Mouse (Mus musculus) CH12.LX (cell line): ENCODE measurements around the gene Acsbg1. TPM values are rescaled to one million over a fixed set of nuclear protein-coding genes. Genes with fewer than 3 reads are reported as not detected.
A peak's percentile ranks its signal among the peaks of the same experiment; 100 is the strongest.

Experiments used
- DNase-seq: peaks from one replicate; pipeline ENCODE4 v3.0.0-alpha.2; 2013; ENCODE audit errors: extremely low read depth
- H3K27ac ChIP-seq: 2 replicates; pipeline ENCODE4 v1.5.1; 2012; ENCODE audit warnings: low read depth, mild to moderate bottlenecking, control low read depth, moderate library complexity; ENCODE audit not compliant: insufficient read depth
- H3K27me3 ChIP-seq: replicated peaks from 2 replicates; pipeline ENCODE3; 2012; ENCODE audit warnings: inconsistent platforms
- H3K36me3 ChIP-seq, 2 experiments: replicated peaks in 1 of 2; 2 replicates each; pipeline versions ENCODE3 to v1.6.1; 2012; ENCODE audit warnings: inconsistent platforms in 1 of 2, low read length in 1 of 2, mild to moderate bottlenecking in 1 of 2, mixed read lengths in 1 of 2, moderate library complexity in 1 of 2; ENCODE audit not compliant: control insufficient read depth in 1 of 2, insufficient read depth in 1 of 2
- H3K4me1 ChIP-seq, 2 experiments: 2 replicates each; pipeline ENCODE4 v1.6.1; 2012; ENCODE audit warnings: inconsistent platforms in 1 of 2, moderate library complexity in 1 of 2; ENCODE audit not compliant: insufficient read depth in 2 of 2, control insufficient read depth in 1 of 2
- H3K4me2 ChIP-seq: 2 replicates; pipeline ENCODE4 v1.6.1; 2012; ENCODE audit warnings: low read depth, mild to moderate bottlenecking, control low read depth; ENCODE audit not compliant: poor library complexity, insufficient read depth, severe bottlenecking
- H3K4me3 ChIP-seq, 3 experiments: fragments of 150-350 bp in 1 of 3; sonication (generic) in 1 of 3; replicated peaks in 1 of 3; 2 replicates each; pipeline versions ENCODE3 to v1.5.1; 2011 to 2012; ENCODE audit warnings: low read depth in 2 of 3, low read length in 2 of 3, mild to moderate bottlenecking in 2 of 3, moderate library complexity in 2 of 3, control low read depth in 1 of 3, improper control_type of control experiment in 1 of 3, inconsistent platforms in 1 of 3, mixed read lengths in 1 of 3; ENCODE audit not compliant: poor library complexity in 1 of 3
- H3K79me2 ChIP-seq: replicated peaks from 2 replicates; pipeline ENCODE4 v1.6.1; 2012; ENCODE audit warnings: mild to moderate bottlenecking, moderate library complexity; ENCODE audit not compliant: control insufficient read depth, poor library complexity, insufficient read depth, severe bottlenecking; ENCODE audit errors: extremely low read depth
- H3K9ac ChIP-seq: 2 replicates; pipeline ENCODE4 v1.6.1; 2012; ENCODE audit warnings: low read depth, mild to moderate bottlenecking, control low read depth, moderate library complexity; ENCODE audit not compliant: insufficient read depth
- H3K9me3 ChIP-seq: replicated peaks from 2 replicates; pipeline ENCODE3; 2012; ENCODE audit warnings: low read length, inconsistent platforms, mixed read lengths
- BHLHE40 ChIP-seq: IDR thresholded peaks from 2 replicates; pipeline ENCODE4 v1.6.1; 2011; ENCODE audit warnings: mild to moderate bottlenecking, low read depth, low read length, improper control_type of control experiment
- CHD1 ChIP-seq: IDR thresholded peaks from 2 replicates; pipeline ENCODE4 v1.6.1; 2012; ENCODE audit warnings: low read depth, low read length, improper control_type of control experiment, inconsistent platforms
- CTCF ChIP-seq, 2 experiments: IDR thresholded peaks in 1 of 2; conservative IDR thresholded peaks in 1 of 2; 2 replicates each; pipeline ENCODE4 v1.5.1; 2011 to 2012; ENCODE audit warnings: low read depth in 2 of 2, low read length in 2 of 2, improper control_type of control experiment in 1 of 2, inconsistent platforms in 1 of 2, mild to moderate bottlenecking in 1 of 2, moderate library complexity in 1 of 2
- ELF1 ChIP-seq: IDR thresholded peaks from 2 replicates; pipeline ENCODE4 v1.6.1; 2014; ENCODE audit warnings: low read depth, mild to moderate bottlenecking, inconsistent platforms, low read length, improper control_type of control experiment
- EP300 ChIP-seq: IDR thresholded peaks from 2 replicates; pipeline ENCODE4 v1.6.1; 2011; ENCODE audit warnings: low read length, improper control_type of control experiment
- ETS1 ChIP-seq: conservative IDR thresholded peaks from 2 replicates; pipeline ENCODE4 v1.6.1; 2012; ENCODE audit warnings: low read depth, mild to moderate bottlenecking, inconsistent platforms, low read length, improper control_type of control experiment, moderate library complexity
- IRF4 ChIP-seq: IDR thresholded peaks from 2 replicates; pipeline ENCODE4 v1.6.1; 2014; ENCODE audit warnings: low read depth, mild to moderate bottlenecking, inconsistent platforms, low read length, improper control_type of control experiment
- JUN ChIP-seq: IDR thresholded peaks from 2 replicates; pipeline ENCODE4 v1.6.1; 2011; ENCODE audit warnings: low read depth, mild to moderate bottlenecking, low read length, improper control_type of control experiment, moderate library complexity; ENCODE audit not compliant: insufficient read depth
- JUND ChIP-seq: conservative IDR thresholded peaks from 2 replicates; pipeline ENCODE4 v1.6.1; 2011; ENCODE audit warnings: low read depth, low read length, improper control_type of control experiment
- KAT2A ChIP-seq: IDR thresholded peaks from 2 replicates; pipeline ENCODE4 v1.6.1; 2012; ENCODE audit warnings: low read length, improper control_type of control experiment, inconsistent platforms; ENCODE audit not compliant: insufficient replicate concordance
- MAFK ChIP-seq: IDR thresholded peaks from 2 replicates; pipeline ENCODE4 v1.6.1; 2011; ENCODE audit warnings: low read length, improper control_type of control experiment; ENCODE audit not compliant: insufficient replicate concordance
- MAX ChIP-seq: IDR thresholded peaks from 2 replicates; pipeline ENCODE4 v1.6.1; 2011; ENCODE audit warnings: low read length, improper control_type of control experiment
- MAZ ChIP-seq: IDR thresholded peaks from 2 replicates; pipeline ENCODE4 v1.6.1; 2012; ENCODE audit warnings: low read depth, mild to moderate bottlenecking, inconsistent platforms, low read length, improper control_type of control experiment, moderate library complexity
- MEF2A ChIP-seq: IDR thresholded peaks from 2 replicates; pipeline ENCODE4 v1.6.1; 2014; ENCODE audit warnings: low read depth, mild to moderate bottlenecking, inconsistent platforms, low read length, improper control_type of control experiment, borderline replicate concordance
- MXI1 ChIP-seq: IDR thresholded peaks from 2 replicates; pipeline ENCODE4 v1.6.1; 2011; ENCODE audit warnings: mild to moderate bottlenecking, low read depth, low read length, improper control_type of control experiment
- MYC ChIP-seq: IDR thresholded peaks from 2 replicates; pipeline ENCODE4 v1.6.1; 2011; ENCODE audit warnings: low read depth, mild to moderate bottlenecking, improper control_type of control experiment, low read length
- NELFE ChIP-seq: IDR thresholded peaks from 2 replicates; pipeline ENCODE4 v1.6.1; 2011; ENCODE audit warnings: low read depth, low read length, improper control_type of control experiment
- NRF1 ChIP-seq: IDR thresholded peaks from 2 replicates; pipeline ENCODE4 v1.6.1; 2014; ENCODE audit warnings: low read depth, mild to moderate bottlenecking, inconsistent platforms, low read length, improper control_type of control experiment, moderate library complexity
- PAX5 ChIP-seq: IDR thresholded peaks from 2 replicates; pipeline ENCODE4 v1.6.1; 2012; ENCODE audit warnings: low read length, inconsistent platforms, mixed read lengths
- POLR2A ChIP-seq: IDR thresholded peaks from 2 replicates; pipeline ENCODE4 v1.6.1; 2011; ENCODE audit warnings: low read depth, mild to moderate bottlenecking, improper control_type of control experiment, low read length
- POLR2AphosphoS2 ChIP-seq: IDR thresholded peaks from 2 replicates; pipeline ENCODE4 v1.6.1; 2011; ENCODE audit warnings: low read depth, low read length, improper control_type of control experiment
- RAD21 ChIP-seq: IDR thresholded peaks from 2 replicates; pipeline ENCODE4 v1.6.1; 2011; ENCODE audit warnings: low read depth, mild to moderate bottlenecking, low read length, improper control_type of control experiment, moderate library complexity
- RCOR1 ChIP-seq: conservative IDR thresholded peaks from 2 replicates; pipeline ENCODE4 v1.6.1; 2012; ENCODE audit warnings: low read depth, mild to moderate bottlenecking, inconsistent platforms, low read length, improper control_type of control experiment
- SIN3A ChIP-seq: IDR thresholded peaks from 2 replicates; pipeline ENCODE4 v1.6.1; 2012; ENCODE audit warnings: low read length, improper control_type of control experiment, inconsistent platforms
- UBTF ChIP-seq: IDR thresholded peaks from 2 replicates; pipeline ENCODE4 v1.6.1; 2012; ENCODE audit warnings: low read depth, mild to moderate bottlenecking, inconsistent platforms, low read length, improper control_type of control experiment, moderate library complexity
- USF1 ChIP-seq: IDR thresholded peaks from 2 replicates; pipeline ENCODE4 v1.6.1; 2014; ENCODE audit warnings: low read depth, mild to moderate bottlenecking, inconsistent platforms, low read length, improper control_type of control experiment
- ZKSCAN1 ChIP-seq: IDR thresholded peaks from 2 replicates; pipeline ENCODE4 v1.6.1; 2012; ENCODE audit warnings: low read depth, inconsistent platforms, low read length, improper control_type of control experiment, borderline replicate concordance
- ZMIZ1 ChIP-seq: IDR thresholded peaks from 2 replicates; pipeline ENCODE4 v1.6.1; 2012; ENCODE audit warnings: low read depth, mild to moderate bottlenecking, inconsistent platforms, low read length, improper control_type of control experiment
- ZNF384 ChIP-seq: IDR thresholded peaks from 2 replicates; pipeline ENCODE4 v1.6.1; 2012; ENCODE audit warnings: low read depth, low read length, improper control_type of control experiment, inconsistent platforms
- dilution Hi-C: fragments of 300-500 bp; cut with MboI; formaldehyde crosslinking; loops from 2 replicates; pipeline ENCODE4 v1.14.3; 2020; ENCODE audit warnings: low sequenced_read_pairs; ENCODE audit not compliant: extremely low pct_unique_long_range_greater_than_20kb, extremely low pct_ligation_motif_present
- in situ Hi-C: fragments of 300-500 bp; cut with MboI; formaldehyde crosslinking; loops from 3 replicates; pipeline ENCODE4 v1.14.3; 2019; ENCODE audit warnings: low sequenced_read_pairs, low pct_ligation_motif_present, low pct_unique_long_range_greater_than_20kb, mixed read lengths
- polyA plus RNA-seq: library from polyadenylated mRNA; unstranded; fragments of >175 nt; gene quantifications from 2 replicates; pipeline ENCODE4 v1.2.1, GENCODE M21; 2012; ENCODE audit warnings: low read depth; ENCODE audit not compliant: insufficient read length
- total RNA-seq, 2 experiments: library from RNA; depleted of rRNA; stranded (reverse); fragments of 300-350 nt in 1 of 2; fragments of >200 nt in 1 of 2; gene quantifications; 2 replicates each; pipeline ENCODE4 v1.2.3; 2012 to 2014

Gene Acsbg1
- total and polyA plus RNA-seq, 3 experiments: 16.8 to 24.0 (median 23.6) TPM

DNA sequence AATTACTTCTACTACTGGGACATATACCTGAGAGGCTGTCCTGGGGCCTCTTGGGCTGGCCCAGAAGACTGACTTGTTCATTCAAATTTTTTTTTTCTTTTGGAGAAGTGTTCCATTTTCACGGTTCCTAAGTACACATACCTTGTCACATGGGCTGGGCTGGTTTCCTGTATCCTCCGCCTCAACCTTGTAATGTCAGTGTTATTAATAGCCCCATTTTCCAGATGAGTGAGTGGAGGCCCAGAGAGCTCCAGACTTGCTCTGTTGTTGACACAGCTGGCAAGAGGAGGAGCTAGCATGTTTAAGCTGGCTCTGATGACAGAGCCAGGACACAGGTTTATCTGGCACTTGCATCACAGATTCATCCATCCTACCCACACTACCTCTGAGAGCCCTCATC lies 14.2 kb downstream of the Acsbg1 start:
- no peaks in the 10 kb centered on the region for H3K9me3 ChIP-seq
- no peaks in the 10 kb centered on the region for H3K27me3 ChIP-seq
- TF ChIP-seq BHLHE40: 0 out of 2 replicates have a peak, but pooled peaks have one; percentile 29
- peak; percentile 84 for TF ChIP-seq MEF2A
- peak; percentile 34 for TF ChIP-seq USF1
- no peak for TF ChIP-seq KAT2A
- peak; percentile 77; the same call in 1 of the 2 replicates for TF ChIP-seq SIN3A
- peak; percentile 68; the same call in 1 of the 2 replicates for TF ChIP-seq ZNF384
- TF ChIP-seq ETS1: peak; percentile 83
- TF ChIP-seq ZMIZ1: no peak
- TF ChIP-seq JUND: no peak
- 0 out of 2 replicates have a peak, but pooled peaks have one; percentile 24 for TF ChIP-seq IRF4
- TF ChIP-seq EP300: peak; percentile 80
- 0 out of 2 replicates have a peak, but pooled peaks have one; percentile 16 for TF ChIP-seq MAX
- no peak overlapping the region for H3K4me3 ChIP-seq
- H3K4me2 ChIP-seq: no peak overlapping the region
- H3K36me3 ChIP-seq: no peaks in the 10 kb centered on the region
- dilution Hi-C loops: no loop called here
- peak; percentile 85 for DNase-seq
- H3K79me2 ChIP-seq: no peaks in the 10 kb centered on the region
- H3K27ac ChIP-seq: no peak overlapping the region
- in situ Hi-C loops: no loop called here
- no peak overlapping the region for H3K9ac ChIP-seq
- peaks cover 29 to 66% of the 10 kb centered on the region in 2 experiments for H3K4me1 ChIP-seq

DNA sequence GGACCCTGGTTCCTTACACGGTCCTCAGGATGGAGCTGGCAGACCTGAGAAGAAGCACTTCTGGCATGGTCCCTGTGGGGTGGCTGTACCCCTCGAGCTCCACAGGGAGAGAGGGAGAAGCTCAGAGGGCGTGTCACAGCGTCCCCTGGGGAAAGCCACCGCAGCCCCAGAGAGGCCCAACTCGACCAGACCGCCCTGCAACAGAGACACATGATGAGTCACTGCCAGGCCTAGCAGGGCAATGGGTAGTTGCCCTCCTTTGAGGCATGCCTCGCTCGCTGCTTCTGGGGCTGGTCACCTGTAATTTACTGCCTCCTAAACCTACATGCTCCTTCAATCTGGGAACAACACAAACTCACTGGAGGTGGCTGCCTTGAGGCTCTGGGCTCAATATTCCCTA lies 15.4 kb downstream of the Acsbg1 start:
- 0 out of 2 replicates have a peak, but pooled peaks cover under 1% of the 10 kb centered on the region for H3K79me2 ChIP-seq
- no peak overlapping the region for H3K4me3 ChIP-seq
- H3K27ac ChIP-seq: peak overlapping the region; percentile 24; the same call in 1 of the 2 replicates
- H3K9me3 ChIP-seq: no peaks in the 10 kb centered on the region
- in situ Hi-C loops (no loop called here), dilution Hi-C loops (no loop called here)
- no peaks in the 10 kb centered on the region for H3K36me3 ChIP-seq
- peak overlapping the region; percentile 35 for H3K4me2 ChIP-seq
- H3K9ac ChIP-seq: no peak overlapping the region
- peak; percentile 74 for DNase-seq
- H3K4me1 ChIP-seq: peaks cover 30 to 66% of the 10 kb centered on the region in 2 experiments
- H3K27me3 ChIP-seq: no peaks in the 10 kb centered on the region
- TF ChIP-seq KAT2A: 0 out of 2 replicates have a peak, but pooled peaks have one; percentile 58
- TF ChIP-seq MXI1: peak; percentile 62; the same call in 1 of the 2 replicates
- TF ChIP-seq UBTF: no peak
- TF ChIP-seq ELF1: peak; percentile 41; the same call in 1 of the 2 replicates
- no peak for TF ChIP-seq POLR2AphosphoS2
- TF ChIP-seq MAX: peak; percentile 78
- peak; percentile 58; the same call in 1 of the 2 replicates for TF ChIP-seq ZMIZ1
- no peak for TF ChIP-seq RCOR1
- peak; percentile 54; the same call in 1 of the 2 replicates for TF ChIP-seq BHLHE40
- no peak for TF ChIP-seq RAD21
- peak; percentile 59 for TF ChIP-seq JUND
- TF ChIP-seq ZKSCAN1: no peak
- peak; percentile 58; the same call in 1 of the 2 replicates for TF ChIP-seq SIN3A
- TF ChIP-seq NELFE: 0 out of 2 replicates have a peak, but pooled peaks have one; percentile 19
- peak; percentile 38 for TF ChIP-seq JUN
- 0 out of 2 replicates have a peak, but pooled peaks have one; percentile 60 for TF ChIP-seq MAZ
- peak; percentile 71 for TF ChIP-seq EP300
- TF ChIP-seq ZNF384: no peak
- 0 out of 2 replicates have a peak, but pooled peaks have one; percentile 51 for TF ChIP-seq MAFK
- 0 out of 2 replicates have a peak, but pooled peaks have one; percentile 40 for TF ChIP-seq MYC
- no peak for TF ChIP-seq NRF1
- TF ChIP-seq IRF4: peak; percentile 78; the same call in 1 of the 2 replicates
- no peak for TF ChIP-seq CHD1
- no peak for TF ChIP-seq POLR2A
- TF ChIP-seq PAX5: no peak
- no peak for TF ChIP-seq CTCF (conservative IDR thresholded peaks at IDR 0.05 in 1 of 2, IDR thresholded peaks at IDR 0.05 in 1 of 2; ENCODE audit: low read depth in 2 of 2, low read length in 2 of 2)
- TF ChIP-seq MEF2A: peak; percentile 50; the same call in 1 of the 2 replicates
- TF ChIP-seq USF1: no peak
